11 mouse cellular contexts compared by ENCODE assay signal in genomic region chr2:55692902-55693870, GRCm38 (mm10).
A peak's percentile ranks its signal among the peaks of the same experiment; 100 is the strongest.
DNase-seq lines count a peak whose midpoint lies in the region; ATAC-seq lines count a peak whose summit lies in the region.
"Had no signal": no experiment of that assay in that cellular context is flagged by ENCODE, and none has a peak within 500 bp of the region (broad histone marks: within the 10 kb centered on the region; RNA-seq: fewer than 3 reads in every experiment).

No protein-coding gene starts in this region.

- H3K27me3 ChIP-seq in hindbrain, embryonic 14.5 days (ENCODE audit: control insufficient read depth, insufficient read depth, low read length) = no peaks in the 10 kb centered on the region
- H3K27me3 ChIP-seq: heart, embryonic 15.5 days had no signal

- H3K36me3 ChIP-seq in hindbrain, embryonic 14.5 days (replicated peaks; ENCODE audit: control insufficient read depth, insufficient read depth) = no peaks in the 10 kb centered on the region
- H3K36me3 ChIP-seq: heart, embryonic 15.5 days had no signal

- peak; percentile 92 for ATAC-seq in hindbrain, embryonic 14.5 days (ENCODE audit: low FRiP score)
- ATAC-seq in erythroblast, adult 5-6 weeks (replicated peaks; ENCODE audit: low FRiP score, poor library complexity, severe bottlenecking) = no peak
- ATAC-seq: liver, postnatal 0 days had no signal

- no peak overlapping the region for H3K4me3 ChIP-seq in hindbrain, embryonic 14.5 days (replicated peaks; ENCODE audit: low read length)
- H3K4me3 ChIP-seq: heart, embryonic 15.5 days had no signal

- H3K27ac ChIP-seq in hindbrain, embryonic 14.5 days = peak overlapping the region; percentile 63; the same call in 1 of the 2 replicates
- H3K27ac ChIP-seq: heart, embryonic 15.5 days had no signal

- WGBS in hindbrain, embryonic 14.5 days = 32% methylated on average over 2 of the region's 2 CpGs

- H3K9ac ChIP-seq in hindbrain, embryonic 14.5 days = no peak overlapping the region
- H3K9ac ChIP-seq: heart, embryonic 15.5 days; liver, postnatal 0 days had no signal

- H3K9me3 ChIP-seq in hindbrain, embryonic 14.5 days (ENCODE audit: control insufficient read depth, low read length) = no peaks in the 10 kb centered on the region
- H3K9me3 ChIP-seq: heart, embryonic 15.5 days had no signal

- intact Hi-C loops in left cerebral cortex, postnatal 36 days (cut with DNase I) = loop anchor here (5.0 to 10.0 kb wide), 2 partner anchors 199 to 258 kb away; partner anchors contain the start of gene Kcnj3

- peak; percentile 70 for DNase-seq in layer of hippocampus, adult 11-12 months (ENCODE audit: low spot score)
- no peak for DNase-seq in layer of hippocampus, postnatal 25 days (ENCODE audit: extremely low spot score in 1 of 2, low spot score in 1 of 2)
- DNase-seq in hindbrain, embryonic 14.5 days (ENCODE audit: low spot score) = peak; percentile 74
- peak; percentile 34 to 37 for DNase-seq in left cerebral cortex, postnatal 36 days (ENCODE audit: low spot score in 2 of 2)
- DNase-seq in right cerebral cortex, postnatal 25 days = peak; percentile 22
- DNase-seq in thymus, postnatal 14 days = no peak
- no peak for DNase-seq in heart, adult 18-20 months
- DNase-seq: kidney, postnatal 10 days; liver, postnatal 0 days had no signal

- H3K4me1 ChIP-seq in hindbrain, embryonic 14.5 days (replicated peaks; ENCODE audit: control insufficient read depth, insufficient read depth, low read length) = no peaks in the 10 kb centered on the region
- H3K4me1 ChIP-seq: heart, embryonic 15.5 days had no signal

- H3K4me2 ChIP-seq in hindbrain, embryonic 14.5 days (replicated peaks) = no peak overlapping the region
- H3K4me2 ChIP-seq: heart, embryonic 15.5 days had no signal

Comparison
In these comparisons a context has a peak if more than half of its experiments do, and no peak if none do; other contexts are left out.
1. DNase-seq: peak in layer of hippocampus, adult 11-12 months (single experiment), hindbrain, embryonic 14.5 days (single experiment), left cerebral cortex, postnatal 36 days (2 of 2) and right cerebral cortex, postnatal 25 days (single experiment); none in layer of hippocampus, postnatal 25 days (0 of 2), thymus, postnatal 14 days (single experiment) and heart, adult 18-20 months (0 of 2).